19 mouse cellular contexts compared by ENCODE assay signal in the genomic region with DNA sequence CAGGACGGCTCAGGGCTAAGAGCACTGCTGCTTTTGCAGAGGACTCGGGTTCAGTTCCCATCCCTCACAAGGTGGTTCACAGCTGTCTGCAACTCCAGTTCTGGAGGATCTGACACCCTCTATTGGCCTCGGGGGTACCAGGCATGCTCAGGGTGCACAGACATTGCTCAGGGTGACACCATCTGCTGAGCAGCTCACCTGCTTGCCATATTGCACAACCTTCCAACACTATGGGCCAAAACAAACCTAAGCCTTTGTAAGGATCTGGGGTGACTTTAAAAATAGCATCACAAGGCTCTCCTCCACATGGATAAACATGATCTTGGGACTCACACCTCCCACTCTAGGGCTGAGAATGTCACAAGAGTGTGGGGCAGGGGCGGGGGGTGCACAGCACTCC. TPM values are rescaled to one million over a fixed set of nuclear protein-coding genes. Genes with fewer than 3 reads are reported as not detected.
A peak's percentile ranks its signal among the peaks of the same experiment; 100 is the strongest.
DNase-seq lines count a peak whose midpoint lies in the region; ATAC-seq and TF ChIP-seq lines count a peak whose summit lies in the region.
"Had no signal": no experiment of that assay in that cellular context is flagged by ENCODE, and none has a peak within 500 bp of the region (broad histone marks: within the 10 kb centered on the region; RNA-seq: fewer than 3 reads in every experiment).

No protein-coding gene starts in this region.

- TF ChIP-seq CTCF in liver, embryonic 14.5 days (IDR thresholded peaks at IDR 0.05; ENCODE audit: low read depth): no peak

- H3K27ac ChIP-seq in liver, embryonic 14.5 days: no peak overlapping the region
- no peak overlapping the region for H3K27ac ChIP-seq in liver, embryonic 12.5 days
- H3K27ac ChIP-seq: embryonic facial prominence, embryonic 13.5 days; forebrain, embryonic 12.5 days; hindbrain, embryonic 10.5 days; hindbrain, embryonic 14.5 days had no signal

- no peak for DNase-seq in liver, embryonic 14.5 days (ENCODE audit: low read depth in 3 of 3, low spot score in 3 of 3)
- DNase-seq in lung, postnatal 25 days (ENCODE audit: low spot score): peak; percentile 59
- DNase-seq in lung, postnatal 14 days: no peak
- DNase-seq in lung, postnatal 36 days: peak; percentile 61
- DNase-seq in gastrocnemius, postnatal 10 days: no peak
- DNase-seq: adrenal gland, adult 2 months; adrenal gland, postnatal 25 days; cerebellum, adult 18-20 months; cerebellum, adult 9-11 months; cerebellum, postnatal 36 days; gastrocnemius, postnatal 14 days had no signal

- H3K4me2 ChIP-seq in liver, embryonic 14.5 days (ENCODE audit: low read depth): no peak overlapping the region
- H3K4me2 ChIP-seq in liver, embryonic 12.5 days: no peak overlapping the region
- H3K4me2 ChIP-seq: embryonic facial prominence, embryonic 13.5 days; forebrain, embryonic 12.5 days; heart, embryonic 11.5 days; hindbrain, embryonic 14.5 days had no signal

- ATAC-seq in liver, embryonic 14.5 days (ENCODE audit: insufficient read depth): peak; percentile 28; the same call in 1 of the 2 replicates
- ATAC-seq in liver, embryonic 12.5 days: no peak
- no peak for ATAC-seq in granulocyte monocyte progenitor cell, adult 5-6 weeks (replicated peaks; ENCODE audit: poor library complexity, severe bottlenecking)
- ATAC-seq: forebrain, embryonic 16.5 days had no signal

- no peak overlapping the region for H3K9ac ChIP-seq in liver, embryonic 14.5 days (replicated peaks)
- H3K9ac ChIP-seq in liver, embryonic 12.5 days: no peak overlapping the region
- H3K9ac ChIP-seq: embryonic facial prominence, embryonic 13.5 days; forebrain, embryonic 12.5 days; hindbrain, embryonic 14.5 days had no signal

- H3K4me3 ChIP-seq in liver, embryonic 14.5 days (ENCODE audit: insufficient read depth in 1 of 2, low read depth in 2 of 2, low read length in 2 of 2): no peak overlapping the region
- H3K4me3 ChIP-seq in liver, embryonic 12.5 days: no peak overlapping the region
- H3K4me3 ChIP-seq: embryonic facial prominence, embryonic 13.5 days; forebrain, embryonic 12.5 days; hindbrain, embryonic 10.5 days had no signal

- no peak for TF ChIP-seq EP300 in liver, embryonic 14.5 days (IDR thresholded peaks at IDR 0.05; ENCODE audit: low read depth)

- no peaks in the 10 kb centered on the region for H3K9me3 ChIP-seq in liver, embryonic 14.5 days (ENCODE audit: control insufficient read depth, low read length)
- no peaks in the 10 kb centered on the region for H3K9me3 ChIP-seq in liver, embryonic 12.5 days (replicated peaks)
- H3K9me3 ChIP-seq: embryonic facial prominence, embryonic 13.5 days; forebrain, embryonic 12.5 days; hindbrain, embryonic 10.5 days had no signal

- no peaks in the 10 kb centered on the region for H3K36me3 ChIP-seq in liver, embryonic 14.5 days (replicated peaks; ENCODE audit: control insufficient read depth, insufficient read depth, low read depth)
- no peaks in the 10 kb centered on the region for H3K36me3 ChIP-seq in liver, embryonic 12.5 days
- H3K36me3 ChIP-seq: embryonic facial prominence, embryonic 13.5 days; forebrain, embryonic 12.5 days; hindbrain, embryonic 10.5 days had no signal

- H3K27me3 ChIP-seq in liver, embryonic 14.5 days (ENCODE audit: control insufficient read depth, insufficient read depth, low read length): no peaks in the 10 kb centered on the region
- H3K27me3 ChIP-seq in liver, embryonic 12.5 days (replicated peaks): no peaks in the 10 kb centered on the region; the same call in 1 of the 2 replicates
- H3K27me3 ChIP-seq: embryonic facial prominence, embryonic 13.5 days; forebrain, embryonic 12.5 days had no signal

- H3K4me1 ChIP-seq in liver, embryonic 14.5 days (replicated peaks; ENCODE audit: control insufficient read depth in 2 of 2, insufficient read depth in 2 of 2, low read length in 1 of 2): 0 out of 4 replicates have a peak, but pooled peaks cover 0 to 2% of the 10 kb centered on the region in 2 experiments
- no peaks in the 10 kb centered on the region for H3K4me1 ChIP-seq in liver, embryonic 12.5 days
- H3K4me1 ChIP-seq: forebrain, embryonic 12.5 days had no signal

- 62% methylated on average over 4 of the region's 4 CpGs for WGBS in liver, embryonic 14.5 days (ENCODE audit: insufficient replicate concordance)
- WGBS in liver, embryonic 12.5 days (ENCODE audit: insufficient replicate concordance): 72% methylated on average over 4 of the region's 4 CpGs

RNA-seq across cellular contexts. Expression of gene Ano10, which starts 26.4 kb away (rescaled TPM):
- 6.4 and 6.9 TPM in 2 replicates for polyA plus RNA-seq in liver, embryonic 14.5 days (2012; rRNA removed)
- polyA plus RNA-seq in liver, embryonic 14.5 days (2014; fragmentation: Nextera tagmentation; extraction: Ambion mirVana): 11.2 and 11.4 TPM in 2 replicates
- 10.9 and 11.2 TPM in 2 replicates for polyA plus RNA-seq in liver, embryonic 12.5 days (2016; fragmentation: Nextera tagmentation; extraction: Ambion mirVana)
- 10 to 100 TPM; 47.5 to 48.6 TPM for total RNA-seq in gastrocnemius, postnatal 10 days (2021)
- 11.1 and 19.4 TPM in 2 replicates for total RNA-seq in granulocyte monocyte progenitor cell, adult 5-6 weeks (2014; fragmentation: Nextera tagmentation)
- 12.9 and 16.2 TPM in 2 replicates for total RNA-seq in granulocyte monocyte progenitor cell, adult 5-6 weeks (2017)

RNA-seq across cellular contexts. Expression of gene Abhd5, which starts 30.8 kb away (rescaled TPM):
- 15.6 and 16.7 TPM in 2 replicates for polyA plus RNA-seq in liver, embryonic 14.5 days (2012; rRNA removed)
- polyA plus RNA-seq in liver, embryonic 14.5 days (2014; fragmentation: Nextera tagmentation; extraction: Ambion mirVana): 26.0 and 26.1 TPM in 2 replicates
- polyA plus RNA-seq in liver, embryonic 12.5 days (2016; fragmentation: Nextera tagmentation; extraction: Ambion mirVana): 21.1 and 21.2 TPM in 2 replicates
- total RNA-seq in gastrocnemius, postnatal 10 days (2021): 10 to 100 TPM; 22.9 to 23.9 TPM
- total RNA-seq in granulocyte monocyte progenitor cell, adult 5-6 weeks (2014; fragmentation: Nextera tagmentation): 37.3 and 42.0 TPM in 2 replicates
- 38.3 and 43.1 TPM in 2 replicates for total RNA-seq in granulocyte monocyte progenitor cell, adult 5-6 weeks (2017)

Comparison
In these comparisons a context has a peak if more than half of its experiments do, and no peak if none do; other contexts are left out.
1. DNase-seq: peak in lung, postnatal 25 days (single experiment) and lung, postnatal 36 days (single experiment); none in liver, embryonic 14.5 days (0 of 3), lung, postnatal 14 days (single experiment) and gastrocnemius, postnatal 10 days (single experiment).